Mouse (Mus musculus): ENCODE measurements at regions not wholly inside any gene's neighbourhood (a gene's known extent, or its start where the extent isn't known, plus 50 kb on each side); places are given as distances from the start of the nearest gene placed in this dataset.

DNA sequence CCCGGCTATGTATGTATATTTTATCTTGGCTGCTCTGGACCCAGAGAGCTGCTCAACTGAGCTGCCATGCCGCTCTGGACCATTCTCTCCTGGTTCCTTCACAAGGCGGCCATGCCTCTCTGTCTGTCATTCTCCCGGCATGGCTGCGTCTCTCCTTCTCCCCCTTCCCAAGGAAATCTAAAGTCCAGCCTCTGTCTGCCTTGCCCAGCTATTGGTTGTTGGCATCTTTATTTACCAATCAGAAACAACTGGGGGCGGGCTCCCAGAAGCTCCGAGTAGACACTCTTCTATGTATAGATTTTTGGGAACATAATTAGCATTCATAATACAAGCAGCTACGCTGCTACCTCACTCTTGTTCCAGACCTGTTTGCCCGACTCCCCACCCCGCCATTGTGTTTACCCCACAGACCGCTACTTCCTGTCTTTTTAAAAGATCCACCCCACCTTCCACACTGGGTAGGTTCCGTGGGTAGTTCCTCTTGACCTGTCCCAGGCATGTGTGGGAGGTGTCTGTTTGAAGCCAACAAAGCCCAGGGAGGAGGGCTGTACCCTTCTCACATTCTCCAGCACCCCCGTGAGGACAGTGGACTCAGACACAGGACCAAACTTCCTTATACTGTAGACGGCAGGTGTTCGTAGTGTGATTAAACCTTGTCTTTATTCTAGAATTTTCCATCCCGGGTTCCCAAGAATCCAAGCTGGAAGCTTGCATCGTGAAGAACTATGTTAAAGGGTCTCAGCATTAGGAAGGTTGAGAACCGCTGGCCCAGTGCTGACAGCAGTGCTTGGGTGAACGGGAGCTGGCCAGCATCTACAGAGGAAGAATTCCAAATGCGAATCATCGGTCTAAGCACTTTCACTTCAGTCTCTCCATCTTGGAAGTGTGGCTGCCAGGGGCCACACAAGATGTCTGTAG, 67.7 kb upstream of the Medag start:
- Histone ChIP-seq H3K4me3 (ENCODE audit: control insufficient read depth in 1 of 2, insufficient read depth in 1 of 2, low read depth in 2 of 2, low read length in 2 of 2) (peak overlapping the region; percentile 62 to 64), H3K4me1 (ENCODE audit: control insufficient read depth in 1 of 2, insufficient read depth in 2 of 2, low read length in 2 of 2) (peaks cover 2 to 18% of the 10 kb centered on the region in 2 experiments), H3K36me3 (ENCODE audit: control insufficient read depth in 1 of 2, insufficient read depth in 2 of 2, low read length in 2 of 2) (peaks cover 0 to 7% of the 10 kb centered on the region in 2 experiments; a peak in 2 of 4 replicates), H3K9ac (ENCODE audit: control insufficient read depth, low read depth, low read length, poor library complexity, severe bottlenecking) (peak overlapping the region; percentile 61), H3K9me3 (replicated peaks; ENCODE audit: insufficient read depth, low read length) (no peaks in the 10 kb centered on the region), H3K79me2 (ENCODE audit: control insufficient read depth, insufficient read depth, low read length, poor library complexity) (no peaks in the 10 kb centered on the region), H3K27ac (ENCODE audit: control insufficient read depth, low read depth, low read length) (peak overlapping the region; percentile 18; the same call in 1 of the 2 replicates), H3K27me3 (ENCODE audit: control insufficient read depth in 1 of 2, insufficient read depth in 2 of 2, low read length in 2 of 2) (no peaks in the 10 kb centered on the region)
- DNase-seq (ENCODE audit: low read depth, low spot score): peak; percentile 88
- TF ChIP-seq CHD1 (IDR thresholded peaks at IDR 0.05; ENCODE audit: low read depth, low read length) (no peak), EP300 (IDR thresholded peaks at IDR 0.05; ENCODE audit: low read depth in 1 of 2, low read length in 2 of 2) (0 out of 4 replicates have a peak, but pooled peaks of 1 of the 2 experiments have one; percentile 17), MAFK (IDR thresholded peaks at IDR 0.05; ENCODE audit: borderline replicate concordance, low read depth, low read length) (no peak), RAD21 (IDR thresholded peaks at IDR 0.05; ENCODE audit: low read depth, low read length) (peak; percentile 41), POLR2AphosphoS2 (IDR thresholded peaks at IDR 0.05; ENCODE audit: low read length) (no peak), RCOR1 (IDR thresholded peaks at IDR 0.05; ENCODE audit: low read depth, low read length) (no peak), CHD2 (IDR thresholded peaks at IDR 0.05; ENCODE audit: low read length) (no peak), TBP (IDR thresholded peaks at IDR 0.05; ENCODE audit: low read depth, low read length) (peak; percentile 30; the same call in 1 of the 2 replicates), UBTF (IDR thresholded peaks at IDR 0.05; ENCODE audit: borderline replicate concordance, insufficient read depth, low read depth, low read length) (0 out of 2 replicates have a peak, but pooled peaks have one; percentile 9), HCFC1 (IDR thresholded peaks at IDR 0.05; ENCODE audit: low read depth, low read length) (no peak), MYC (IDR thresholded peaks at IDR 0.05; ENCODE audit: low read depth, low read length) (no peak), SMC3 (IDR thresholded peaks at IDR 0.05; ENCODE audit: low read depth, low read length) (peak; percentile 30; the same call in 1 of the 2 replicates), SIN3A (IDR thresholded peaks at IDR 0.05; ENCODE audit: low read length) (peak; percentile 75), ZNF384 (IDR thresholded peaks at IDR 0.05; ENCODE audit: low read depth, low read length) (no peak), CTCF (IDR thresholded peaks at IDR 0.05 in 2 of 3, conservative IDR thresholded peaks at IDR 0.05 in 1 of 3; ENCODE audit: control insufficient read depth in 1 of 3, insufficient read depth in 1 of 3, low read depth in 2 of 3, low read length in 3 of 3, poor library complexity in 1 of 3, severe bottlenecking in 1 of 3) (peak in 2 of 3 experiments; percentile 22 to 32; a peak in 3 of 6 replicates), MAX (IDR thresholded peaks at IDR 0.05; ENCODE audit: low read length) (peak; percentile 43), BHLHE40 (IDR thresholded peaks at IDR 0.05; ENCODE audit: borderline replicate concordance, low read depth, low read length) (no peak), ZKSCAN1 (IDR thresholded peaks at IDR 0.05; ENCODE audit: low read depth, low read length) (no peak), ETS1 (IDR thresholded peaks at IDR 0.05; ENCODE audit: low read depth, low read length) (0 out of 2 replicates have a peak, but pooled peaks have one; percentile 6), GABPA (IDR thresholded peaks at IDR 0.05; ENCODE audit: low read depth, low read length) (no peak), MYB (IDR thresholded peaks at IDR 0.05; ENCODE audit: low read depth, low read length) (no peak), ZC3H11A (IDR thresholded peaks at IDR 0.05; ENCODE audit: low read depth, low read length) (no peak), NRF1 (IDR thresholded peaks at IDR 0.05; ENCODE audit: insufficient read depth, low read depth, low read length, poor library complexity, severe bottlenecking) (no peak), ZMIZ1 (IDR thresholded peaks at IDR 0.05; ENCODE audit: low read depth, low read length) (no peak), MXI1 (IDR thresholded peaks at IDR 0.05; ENCODE audit: low read depth, low read length) (peak; percentile 54), E2F4 (IDR thresholded peaks at IDR 0.05; ENCODE audit: borderline replicate concordance, low read depth, low read length) (no peak), USF2 (IDR thresholded peaks at IDR 0.05; ENCODE audit: borderline replicate concordance in 1 of 2, insufficient read depth in 1 of 2, low read depth in 1 of 2, low read length in 2 of 2) (no peak), TCF12 (IDR thresholded peaks at IDR 0.05; ENCODE audit: low read depth, low read length) (no peak), NELFE (IDR thresholded peaks at IDR 0.05; ENCODE audit: low read depth, low read length) (no peak; the same call in 1 of the 2 replicates), MEF2A (IDR thresholded peaks at IDR 0.05; ENCODE audit: extremely low read depth, insufficient replicate concordance, low read depth, low read length, poor library complexity, severe bottlenecking) (no peak), ELF1 (IDR thresholded peaks at IDR 0.05; ENCODE audit: low read depth, low read length) (peak; percentile 52; the same call in 1 of the 2 replicates), KAT2A (conservative IDR thresholded peaks at IDR 0.05; ENCODE audit: low read depth, low read length) (no peak), TAL1 (IDR thresholded peaks at IDR 0.05; ENCODE audit: low read length) (no peak), POLR2A (IDR thresholded peaks at IDR 0.05; ENCODE audit: control insufficient read depth in 1 of 2, insufficient read depth in 1 of 2, low read depth in 1 of 2, low read length in 2 of 2, poor library complexity in 1 of 2) (peak in 1 of 2 experiments; percentile 61; a peak in 2 of 4 replicates), GATA1 (IDR thresholded peaks at IDR 0.05; ENCODE audit: low read depth, low read length) (no peak)
